ENCODE assay signal across 8 mouse cellular contexts in the genomic region with DNA sequence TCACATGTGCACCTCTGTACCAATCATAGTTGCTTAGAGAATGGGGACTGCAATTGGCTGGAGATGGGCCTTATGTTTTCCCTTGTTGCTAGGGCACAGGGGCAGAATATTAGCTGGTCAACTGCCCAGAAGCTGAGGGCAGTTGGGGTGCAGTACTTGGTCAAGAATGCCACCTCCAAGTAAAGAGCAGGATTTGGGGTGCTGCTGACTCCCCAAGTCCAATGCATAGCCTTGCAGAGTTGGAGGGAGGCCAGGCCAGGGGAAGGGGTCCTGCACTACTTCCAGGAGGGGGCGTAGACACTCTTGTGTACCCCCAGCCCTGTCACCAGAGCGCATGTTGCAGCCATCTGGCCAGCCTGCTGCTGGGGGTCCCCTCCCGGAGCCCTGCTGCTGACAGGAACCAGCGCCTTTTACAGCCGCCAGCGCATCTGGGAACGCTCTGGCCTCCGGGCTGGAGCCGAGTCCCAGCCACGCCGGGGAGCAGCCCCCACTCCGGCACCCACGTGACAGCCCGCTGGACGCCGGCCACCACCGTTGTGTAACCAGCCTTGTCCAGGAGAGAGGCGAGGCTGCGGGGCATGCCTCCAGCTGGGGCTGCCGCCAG. TPM values are rescaled to one million over a fixed set of nuclear protein-coding genes. Genes with fewer than 3 reads are reported as not detected.
DNase-seq lines count a peak whose midpoint lies in the region; ATAC-seq and TF ChIP-seq lines count a peak whose summit lies in the region.

No protein-coding gene starts in this region.

- 68% methylated on average over 20 of the region's 20 CpGs for WGBS in spleen, adult 2 months
- 51% methylated on average over 19 of the region's 20 CpGs for WGBS in forebrain, embryonic 16.5 days
- WGBS in liver, embryonic 12.5 days (ENCODE audit: insufficient replicate concordance) = 44% methylated on average over 20 of the region's 20 CpGs
- WGBS in neural tube, embryonic 13.5 days = 24% methylated on average over 19 of the region's 20 CpGs

- ATAC-seq in forebrain, embryonic 16.5 days = peak; percentile 82
- ATAC-seq in liver, embryonic 12.5 days = peak; percentile 44
- ATAC-seq in neural tube, embryonic 13.5 days (ENCODE audit: low read depth) = peak; percentile 71

- no peak for TF ChIP-seq CTCF in spleen, adult 2 months (IDR thresholded peaks at IDR 0.05; ENCODE audit: extremely low read depth, insufficient read depth, insufficient read length, insufficient replicate concordance)

- no peaks in the 10 kb centered on the region for H3K36me3 ChIP-seq in spleen, adult 2 months (ENCODE audit: control insufficient read depth, insufficient read depth, low read length)
- no peaks in the 10 kb centered on the region for H3K36me3 ChIP-seq in forebrain, embryonic 16.5 days (ENCODE audit: control insufficient read depth, insufficient read depth)
- H3K36me3 ChIP-seq in liver, embryonic 12.5 days = no peaks in the 10 kb centered on the region
- H3K36me3 ChIP-seq in neural tube, embryonic 13.5 days = no peaks in the 10 kb centered on the region

- H3K4me1 ChIP-seq in spleen, adult 2 months (ENCODE audit: control insufficient read depth, insufficient read depth, insufficient read length) = no peaks in the 10 kb centered on the region; the same call in 1 of the 2 replicates
- peaks cover 19% of the 10 kb centered on the region for H3K4me1 ChIP-seq in forebrain, embryonic 16.5 days (replicated peaks; ENCODE audit: control insufficient read depth, insufficient read depth, low read length)
- H3K4me1 ChIP-seq in liver, embryonic 12.5 days = 0 out of 2 replicates have a peak, but pooled peaks cover 3% of the 10 kb centered on the region
- H3K4me1 ChIP-seq in neural tube, embryonic 13.5 days (replicated peaks) = peaks cover 32% of the 10 kb centered on the region

- H3K4me3 ChIP-seq in spleen, adult 2 months (ENCODE audit: extremely low read depth, insufficient read depth, insufficient read length) = no peak overlapping the region
- H3K4me3 ChIP-seq in forebrain, embryonic 16.5 days (replicated peaks; ENCODE audit: low read length) = no peak overlapping the region
- no peak overlapping the region for H3K4me3 ChIP-seq in liver, embryonic 12.5 days
- H3K4me3 ChIP-seq in neural tube, embryonic 13.5 days = no peak overlapping the region; the same call in 1 of the 2 replicates

- peak overlapping the region; percentile 19; the same call in 1 of the 2 replicates for H3K27ac ChIP-seq in spleen, adult 2 months (ENCODE audit: insufficient read depth, low read length)
- peak overlapping the region; percentile 41 for H3K27ac ChIP-seq in forebrain, embryonic 16.5 days (ENCODE audit: low read length)
- H3K27ac ChIP-seq in liver, embryonic 12.5 days = no peak overlapping the region
- peak overlapping the region; percentile 89 for H3K27ac ChIP-seq in neural tube, embryonic 13.5 days (replicated peaks)

- intact Hi-C loops in heart, postnatal 10 days (cut with DNase I) = no loop called here

- no peaks in the 10 kb centered on the region for H3K27me3 ChIP-seq in spleen, adult 2 months (ENCODE audit: control insufficient read depth, insufficient read depth, low read length)
- H3K27me3 ChIP-seq in forebrain, embryonic 16.5 days (replicated peaks; ENCODE audit: control insufficient read depth, insufficient read depth, low read length) = no peaks in the 10 kb centered on the region
- H3K27me3 ChIP-seq in liver, embryonic 12.5 days (replicated peaks) = peaks cover 4% of the 10 kb centered on the region
- H3K27me3 ChIP-seq in neural tube, embryonic 13.5 days = no peaks in the 10 kb centered on the region

- no peak for TF ChIP-seq POLR2A in spleen, adult 2 months (IDR thresholded peaks at IDR 0.05; ENCODE audit: low read depth, low read length)

- peak in 1 of 2 experiments; percentile 15 for DNase-seq in spleen, adult 2 months (ENCODE audit: low read depth in 1 of 2, low spot score in 2 of 2)
- DNase-seq in spleen, adult 12 weeks (ENCODE audit: low spot score) = no peak
- DNase-seq in heart, postnatal 10 days = peak; percentile 98
- peak; percentile 93 to 95 for DNase-seq in kidney, postnatal 4 days
- DNase-seq in urinary bladder, postnatal 14 days (ENCODE audit: low spot score) = peak; percentile 96

- peak overlapping the region; percentile 46 for H3K4me2 ChIP-seq in forebrain, embryonic 16.5 days (ENCODE audit: low read length)
- peak overlapping the region; percentile 25 for H3K4me2 ChIP-seq in liver, embryonic 12.5 days
- peak overlapping the region; percentile 48 for H3K4me2 ChIP-seq in neural tube, embryonic 13.5 days

- H3K9me3 ChIP-seq in forebrain, embryonic 16.5 days (ENCODE audit: control insufficient read depth, low read length) = no peaks in the 10 kb centered on the region
- H3K9me3 ChIP-seq in liver, embryonic 12.5 days (replicated peaks) = no peaks in the 10 kb centered on the region
- H3K9me3 ChIP-seq in neural tube, embryonic 13.5 days = no peaks in the 10 kb centered on the region

- H3K9ac ChIP-seq in forebrain, embryonic 16.5 days (replicated peaks; ENCODE audit: low read depth, low read length) = 0 out of 2 replicates have a peak overlapping the region, but pooled peaks have one; percentile 17
- no peak overlapping the region for H3K9ac ChIP-seq in liver, embryonic 12.5 days
- H3K9ac ChIP-seq in neural tube, embryonic 13.5 days = peak overlapping the region; percentile 53

RNA-seq across cellular contexts. Expression of gene Fam92b, which starts 13.6 kb away (rescaled TPM):
- polyA plus RNA-seq in spleen, adult 2 months (2012; rRNA removed) = not detected in 2 replicates
- polyA plus RNA-seq in forebrain, embryonic 16.5 days (2015; fragmentation: Nextera tagmentation; extraction: Ambion mirVana) = 1.3 and 1.8 TPM in 2 replicates
- total RNA-seq in heart, postnatal 10 days (2021) = not detected
- not detected in 2 replicates for polyA plus RNA-seq in liver, embryonic 12.5 days (2016; fragmentation: Nextera tagmentation; extraction: Ambion mirVana)
- polyA plus RNA-seq in neural tube, embryonic 13.5 days (2015; fragmentation: Nextera tagmentation; extraction: Ambion mirVana) = 2.3 and 2.7 TPM in 2 replicates

RNA-seq across cellular contexts. Expression of gene Gse1, which starts 37.3 kb away (rescaled TPM):
- polyA plus RNA-seq in spleen, adult 2 months (2012; rRNA removed) = 39.2 and 49.3 TPM in 2 replicates
- 26.9 and 34.9 TPM in 2 replicates for polyA plus RNA-seq in forebrain, embryonic 16.5 days (2015; fragmentation: Nextera tagmentation; extraction: Ambion mirVana)
- total RNA-seq in heart, postnatal 10 days (2021) = 10 to 100 TPM; 32.6 to 34.6 TPM
- 14.5 and 15.9 TPM in 2 replicates for polyA plus RNA-seq in liver, embryonic 12.5 days (2016; fragmentation: Nextera tagmentation; extraction: Ambion mirVana)
- polyA plus RNA-seq in neural tube, embryonic 13.5 days (2015; fragmentation: Nextera tagmentation; extraction: Ambion mirVana) = 17.0 and 17.1 TPM in 2 replicates
